Mouse (Mus musculus) limb, embryonic 14.5 days (tissue): ENCODE data around the gene Dapk3. TPM values are rescaled to one million over a fixed set of nuclear protein-coding genes. Genes with fewer than 3 reads are reported as not detected.
"Not testable (repeated sequence)": the region's sequence is repeated elsewhere in the genome, so short reads cannot be mapped to it uniquely, and the experiment has no call there.

Source experiments
- ATAC-seq: fragments of 200-750 bp; cut with Nextera tagmentation; 2 replicates; pipeline ENCODE4 v1.8.0; 2017; ENCODE audit warnings: low read depth, moderate number of reproducible peaks, moderate TSS enrichment; ENCODE audit not compliant: low FRiP score
- DNase-seq: peaks from one replicate; pipeline ENCODE4 v3.0.0-alpha.2; 2015; ENCODE audit warnings: low spot score
- H3K27ac ChIP-seq: fragments of 300-500 bp; sonication (generic); replicated peaks from 2 replicates; pipeline ENCODE4 v1.5.1; 2014; ENCODE audit warnings: low read depth, mild to moderate bottlenecking, low read length, moderate library complexity, mixed read lengths
- H3K27me3 ChIP-seq: fragments of 300-500 bp; sonication (generic); 2 replicates; pipeline ENCODE4 v1.6.1; 2014; ENCODE audit warnings: low read length, mixed read lengths; ENCODE audit not compliant: control insufficient read depth, insufficient read depth
- H3K36me3 ChIP-seq: fragments of 300-500 bp; sonication (generic); 2 replicates; pipeline ENCODE4 v1.6.1; 2014; ENCODE audit warnings: mild to moderate bottlenecking, low read length, moderate library complexity, mixed read lengths; ENCODE audit not compliant: control insufficient read depth, insufficient read depth
- H3K4me1 ChIP-seq: fragments of 300-500 bp; sonication (generic); 2 replicates; pipeline ENCODE4 v1.6.1; 2014; ENCODE audit warnings: antibody characterized with exemption, low read length, mixed read lengths; ENCODE audit not compliant: control insufficient read depth, insufficient read depth
- H3K4me2 ChIP-seq: fragments of 300-500 bp; sonication (generic); replicated peaks from 2 replicates; pipeline ENCODE4 v1.6.1; 2014; ENCODE audit warnings: low read depth, mild to moderate bottlenecking, low read length, moderate library complexity; ENCODE audit not compliant: severe bottlenecking
- H3K4me3 ChIP-seq: fragments of 300-500 bp; sonication (generic); replicated peaks from 2 replicates; pipeline ENCODE4 v1.5.1; 2014; ENCODE audit warnings: low read length
- H3K9ac ChIP-seq: fragments of 300-500 bp; sonication (generic); 2 replicates; pipeline ENCODE4 v1.6.1; 2014; ENCODE audit warnings: mild to moderate bottlenecking, low read depth, low read length, moderate library complexity; ENCODE audit not compliant: severe bottlenecking
- H3K9me3 ChIP-seq: fragments of 300-500 bp; sonication (generic); 2 replicates; pipeline ENCODE4 v1.6.1; 2016; ENCODE audit warnings: low read length; ENCODE audit not compliant: control insufficient read depth
- POLR2A ChIP-seq: fragments of 200-500 bp; IDR thresholded peaks from 2 replicates; pipeline ENCODE4 v1.8.0; 2012; ENCODE audit warnings: inconsistent platforms, mild to moderate bottlenecking, moderate library complexity, borderline replicate concordance; ENCODE audit not compliant: insufficient read depth, insufficient read length; ENCODE audit errors: extremely low read depth
- WGBS: fragments of 180-500 bp; shearing (Covaris S2); extraction: QIAGEN DNeasy Blood & Tissue Kit; methylation state at CpG from one replicate; pipeline ENCODE4 v1.1.7; 2014; 5-methylcytosine and 5-hydroxymethylcytosine counted together
- polyA plus RNA-seq, 2 experiments: library from polyadenylated mRNA; depleted of rRNA in 1 of 2; stranded (reverse) in 1 of 2; unstranded in 1 of 2; fragments of >200 nt; fragmentation: Nextera tagmentation in 1 of 2; extraction: Ambion mirVana in 1 of 2; gene quantifications; 2 replicates each; pipeline versions ENCODE4 v1.2.1 to v1.2.3; 2012 to 2014

The Dapk3 gene
- polyA plus RNA-seq, 2 experiments = 57.7 to 73.0 TPM

DNA sequence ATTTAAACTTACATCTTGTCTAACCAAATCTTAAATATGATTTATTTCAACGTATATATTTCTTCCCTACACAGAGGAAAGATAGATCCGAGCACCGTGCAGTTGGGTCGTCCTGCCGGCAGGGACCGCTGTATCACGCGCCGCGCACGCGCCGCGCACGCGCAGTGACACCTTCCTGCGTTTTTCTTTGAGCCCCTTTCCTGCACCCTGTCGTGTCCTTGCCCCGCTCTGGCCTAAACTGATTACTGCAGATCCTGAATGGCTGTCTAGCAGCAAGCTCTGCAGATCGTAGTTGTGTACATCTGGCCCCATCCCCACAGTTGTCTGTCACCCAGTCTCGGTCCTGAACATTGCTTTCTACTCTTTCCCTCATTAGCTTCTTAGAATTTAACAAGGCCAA lies 9.7 kb upstream of the Dapk3 start:
- Histone ChIP-seq H3K4me3 (peak overlapping the region; percentile 12; the same call in 1 of the 2 replicates), H3K36me3 (peaks cover 11% of the 10 kb centered on the region), H3K9ac (peak overlapping the region; percentile 9; the same call in 1 of the 2 replicates), H3K4me1 (peaks cover 33% of the 10 kb centered on the region), H3K27ac (peak overlapping the region; percentile 74), H3K27me3 (no peaks in the 10 kb centered on the region), H3K9me3 (no peaks in the 10 kb centered on the region), H3K4me2 (peak overlapping the region; percentile 37)
- ATAC-seq = peak; percentile 16; the same call in 1 of the 2 replicates
- peak; percentile 85 for DNase-seq
- no peak for TF ChIP-seq POLR2A
- WGBS = 5% methylated on average over 21 of the region's 21 CpGs

DNA sequence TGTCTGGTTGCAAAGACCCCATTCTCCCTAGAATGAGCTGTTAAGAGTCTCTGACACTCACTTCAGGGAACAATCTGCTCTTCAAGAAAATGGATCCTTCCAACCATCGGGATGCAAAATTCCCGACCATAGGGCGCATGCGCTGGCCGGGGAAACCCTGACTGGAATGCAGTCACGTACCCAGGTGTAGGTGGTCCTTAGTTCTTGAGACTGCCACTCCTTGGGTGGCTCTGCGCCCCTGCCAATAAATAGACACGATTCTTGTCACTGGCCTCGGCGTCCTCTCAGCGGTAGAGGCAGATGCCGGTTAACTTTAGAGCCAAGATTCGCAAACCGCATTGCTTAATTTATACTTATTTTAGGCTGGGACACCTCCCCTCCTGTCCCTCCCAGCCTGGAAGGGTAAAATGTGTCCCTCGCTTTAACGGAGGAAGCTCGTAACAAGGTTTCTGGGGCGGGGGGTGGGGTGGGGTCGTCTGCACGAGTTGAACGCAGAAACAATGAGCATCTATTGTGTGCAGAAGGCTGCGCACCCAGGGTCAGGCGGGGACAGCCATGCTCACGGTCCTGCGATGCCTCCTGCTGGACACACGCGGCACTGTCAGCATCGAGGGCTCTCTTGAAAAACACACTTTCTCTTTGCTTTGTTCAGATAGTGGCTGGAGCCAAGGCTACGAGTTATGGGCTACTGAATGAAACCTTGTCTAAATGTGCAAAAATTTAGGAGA lies 8.0 kb upstream of the Dapk3 start:
- Histone ChIP-seq H3K4me2 (peak overlapping the region; percentile 62), H3K9ac (peak overlapping the region; percentile 52), H3K4me3 (peak overlapping the region; percentile 37), H3K9me3 (no peaks in the 10 kb centered on the region), H3K36me3 (peaks cover 28% of the 10 kb centered on the region), H3K4me1 (peaks cover 33% of the 10 kb centered on the region), H3K27ac (peak overlapping the region; percentile 84), H3K27me3 (no peaks in the 10 kb centered on the region)
- peak; percentile 36; the same call in 1 of the 2 replicates for TF ChIP-seq POLR2A
- ATAC-seq (peak; percentile 62), DNase-seq (peak; percentile 84)
- WGBS = 3% methylated on average over 29 of the region's 29 CpGs

DNA sequence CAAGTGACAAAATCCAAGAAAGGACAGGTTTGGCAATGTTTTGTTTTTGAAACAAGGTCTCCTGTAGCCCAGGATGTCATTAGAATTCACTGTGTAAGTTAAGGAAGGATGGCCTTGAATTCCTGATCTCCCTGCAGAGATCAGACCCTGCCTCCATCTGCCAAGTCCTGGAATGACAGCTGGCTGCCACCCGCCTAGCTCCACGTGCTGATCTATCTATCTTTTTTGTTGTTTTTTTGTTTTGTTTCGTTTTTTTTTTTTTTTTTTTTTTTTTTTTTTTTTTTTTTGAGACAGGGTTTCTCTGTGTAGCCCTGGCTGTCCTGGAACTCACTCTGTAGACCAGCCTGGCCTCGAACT lies 7.5 kb upstream of the Dapk3 start:
- not testable (repeated sequence) for H3K9me3 ChIP-seq, DNase-seq, H3K9ac ChIP-seq, ATAC-seq, H3K27me3 ChIP-seq
- Histone ChIP-seq H3K4me3 (peak overlapping the region; percentile 37; the same call in 1 of the 2 replicates), H3K4me1 (peaks cover 33% of the 10 kb centered on the region), H3K27ac (peak overlapping the region; percentile 84), H3K36me3 (peaks cover 33% of the 10 kb centered on the region), H3K4me2 (peak overlapping the region; percentile 97)
- 6% methylated on average over 4 of the region's 4 CpGs for WGBS

DNA sequence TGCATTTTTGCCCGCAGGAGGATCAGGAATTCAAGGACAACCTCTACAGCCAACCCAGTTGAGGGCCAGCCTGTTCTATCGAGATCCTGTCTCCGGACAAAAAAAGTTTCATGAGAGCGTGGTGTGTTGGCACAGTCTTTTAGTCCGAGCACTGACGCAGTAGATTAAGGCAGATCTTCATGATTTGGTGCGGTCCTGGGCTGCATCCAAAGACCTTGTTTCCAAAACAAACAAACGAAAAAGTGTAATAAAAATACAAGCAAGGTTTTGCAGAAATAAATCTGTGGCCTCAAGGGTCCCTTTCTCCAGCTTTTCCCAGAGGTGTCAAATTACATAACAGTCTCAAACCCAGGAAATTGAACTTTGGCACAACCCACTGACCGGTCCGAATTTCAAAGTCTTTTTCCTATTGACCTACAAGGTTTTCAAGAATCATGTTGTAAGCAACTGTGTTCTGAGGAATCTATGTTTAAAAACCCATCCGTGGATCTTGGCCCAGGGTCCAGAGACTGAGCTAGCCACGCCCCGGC lies 6.8 kb upstream of the Dapk3 start:
- ATAC-seq (peak; percentile 30), DNase-seq (no peak)
- no peak overlapping the region for H3K9ac ChIP-seq
- peaks cover 40% of the 10 kb centered on the region for H3K36me3 ChIP-seq
- no peaks in the 10 kb centered on the region for H3K27me3 ChIP-seq
- peaks cover 33% of the 10 kb centered on the region for H3K4me1 ChIP-seq
- peak overlapping the region; percentile 84 for H3K27ac ChIP-seq
- H3K9me3 ChIP-seq = no peaks in the 10 kb centered on the region
- 3% methylated on average over 13 of the region's 13 CpGs for WGBS
- TF ChIP-seq POLR2A = no peak
- peak overlapping the region; percentile 98 for H3K4me3 ChIP-seq
- H3K4me2 ChIP-seq = peak overlapping the region; percentile 97

- Histone ChIP-seq H3K27ac (peak within 1 kb of the TSS; percentile 91), H3K4me3 (peak within 1 kb of the TSS; percentile 98), H3K4me1 (peaks cover 33% of the 10 kb centered on the region), H3K27me3 (no peaks in the 10 kb centered on the region), H3K4me2 (peak within 1 kb of the TSS; percentile 97), H3K9ac (peak within 1 kb of the TSS; percentile 99), H3K36me3 (peaks cover 47% of the 10 kb centered on the region), H3K9me3 (no peaks in the 10 kb centered on the region)
- under 1% methylated on average over 60 of the region's 77 CpGs for WGBS
- TF ChIP-seq POLR2A = peak; percentile 98
- peak; percentile 97 for DNase-seq
- ATAC-seq = peak; percentile 88
Observed at GRCm38 (mm10) chr10:81176466-81177271, 6.1 kb upstream of the Dapk3 start, which contains the start of gene Eef2. Gene Eef2 (plus strand): TSS chr10:81176631.
